Mouse (Mus musculus) embryonic fibroblast, embryonic 13.5 days (primary cell): ENCODE measurements around the gene Ccdc162.

Experiments used
- CTCF ChIP-seq: IDR thresholded peaks from 2 replicates; pipeline ENCODE4 v1.5.1; 2011; ENCODE audit warnings: mild to moderate bottlenecking, control low read depth, low read length, moderate library complexity, borderline replicate concordance; ENCODE audit not compliant: insufficient read depth
- POLR2A ChIP-seq: IDR thresholded peaks from 2 replicates; pipeline ENCODE4 v1.6.1; 2011; ENCODE audit warnings: low read depth, mild to moderate bottlenecking, control low read depth, low read length, moderate library complexity

DNA sequence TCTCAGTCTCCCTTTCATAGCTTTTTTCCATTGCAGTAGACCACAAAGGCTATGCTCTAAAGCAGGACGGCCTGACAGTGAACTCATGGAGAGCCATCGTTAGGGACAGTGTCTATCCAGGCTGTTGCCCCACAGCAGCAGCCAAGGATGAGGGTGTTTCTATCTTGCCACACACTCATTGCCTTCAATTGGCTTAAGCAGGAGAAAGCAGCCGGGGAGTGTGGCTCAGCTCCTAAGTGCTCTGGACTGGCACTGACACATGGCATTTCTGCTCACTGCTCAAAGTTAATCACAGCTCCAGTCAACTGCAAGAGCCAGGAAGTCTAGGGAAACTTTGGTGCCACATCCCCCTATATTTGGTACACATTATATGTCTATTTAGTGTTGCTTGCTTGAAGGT is 64.9 kb downstream of the Ccdc162 start:
- TF ChIP-seq POLR2A (no peak), CTCF (no peak)
